Mouse (Mus musculus): Measurements from ENCODE around the gene Pds5b. TPM values are rescaled to one million over a fixed set of nuclear protein-coding genes. Genes with fewer than 3 reads are reported as not detected.
A peak's percentile ranks its signal among the peaks of the same experiment; 100 is the strongest.
"Not testable (repeated sequence)": the region's sequence is repeated elsewhere in the genome, so short reads cannot be mapped to it uniquely, and the experiment has no call there.

Gene Pds5b
- total and polyA plus RNA-seq, 2 experiments from 2014 or later = 17.2 to 50.0 TPM

- TF ChIP-seq CTCF (IDR thresholded peaks at IDR 0.05; ENCODE audit: low read depth) = no peak
- Histone ChIP-seq H3K4me2 (ENCODE audit: low read depth) (no peak overlapping the region), H3K27me3 (ENCODE audit: insufficient read depth, low read length) (no peaks in the 10 kb centered on the region), H3K9ac (no peak overlapping the region), H3K36me3 (ENCODE audit: insufficient read depth) (no peaks in the 10 kb centered on the region), H3K4me1 (ENCODE audit: insufficient read depth) (no peaks in the 10 kb centered on the region), H3K27ac (ENCODE audit: low read depth, low read length) (no peak overlapping the region), H3K4me3 (ENCODE audit: low read depth, low read length) (no peak overlapping the region), H3K9me3 (ENCODE audit: low read length) (peaks cover 6% of the 10 kb centered on the region; the same call in 1 of the 2 replicates)
- WGBS = 46% methylated on average over 11 of the region's 11 CpGs
- peak; percentile 81 for ATAC-seq
- DNase-seq = no peak
These were observed 166.4 kb downstream of the Pds5b start for GRCm38 (mm10) chr5:150839688-150840541.

DNA sequence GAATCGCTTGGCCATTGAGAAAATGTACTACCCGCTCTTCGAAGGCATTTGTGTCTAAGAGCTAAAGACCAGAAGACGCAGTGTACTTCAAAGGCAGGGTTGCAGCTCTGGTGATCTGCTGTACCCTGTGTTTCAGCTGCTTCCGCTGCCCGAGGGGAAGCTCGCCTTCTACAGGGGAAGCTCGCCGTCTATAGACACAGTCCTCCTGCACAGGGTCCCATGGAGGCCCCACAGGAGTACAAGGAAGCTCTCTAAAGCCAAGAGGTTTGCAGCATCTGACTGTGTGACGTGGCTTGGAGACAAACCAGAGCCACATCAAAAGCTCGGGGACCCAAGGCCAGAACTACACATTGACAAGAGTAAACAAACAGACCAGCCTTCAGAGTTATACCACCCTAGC, 167.1 kb downstream of the Pds5b start:
- DNase-seq (no peak), ATAC-seq (no peak)
- H3K27ac ChIP-seq (ENCODE audit: low read depth, low read length) = no peak overlapping the region
- no peak overlapping the region for H3K9ac ChIP-seq
- no peaks in the 10 kb centered on the region for H3K36me3 ChIP-seq (ENCODE audit: insufficient read depth)
- no peak overlapping the region for H3K4me3 ChIP-seq (ENCODE audit: low read depth, low read length)
- H3K4me1 ChIP-seq (ENCODE audit: insufficient read depth) = no peaks in the 10 kb centered on the region
- H3K4me2 ChIP-seq (ENCODE audit: low read depth) = no peak overlapping the region
- no peak for TF ChIP-seq CTCF (IDR thresholded peaks at IDR 0.05; ENCODE audit: low read depth)
- 75% methylated on average over 11 of the region's 11 CpGs for WGBS
- no peaks in the 10 kb centered on the region for H3K27me3 ChIP-seq (ENCODE audit: insufficient read depth, low read length)
- peaks cover 6% of the 10 kb centered on the region; the same call in 1 of the 2 replicates for H3K9me3 ChIP-seq (ENCODE audit: low read length)

- no peak for ATAC-seq
These were observed 172.4 kb downstream of the Pds5b start for GRCm38 (mm10) chr5:150845961-150846360.

DNA sequence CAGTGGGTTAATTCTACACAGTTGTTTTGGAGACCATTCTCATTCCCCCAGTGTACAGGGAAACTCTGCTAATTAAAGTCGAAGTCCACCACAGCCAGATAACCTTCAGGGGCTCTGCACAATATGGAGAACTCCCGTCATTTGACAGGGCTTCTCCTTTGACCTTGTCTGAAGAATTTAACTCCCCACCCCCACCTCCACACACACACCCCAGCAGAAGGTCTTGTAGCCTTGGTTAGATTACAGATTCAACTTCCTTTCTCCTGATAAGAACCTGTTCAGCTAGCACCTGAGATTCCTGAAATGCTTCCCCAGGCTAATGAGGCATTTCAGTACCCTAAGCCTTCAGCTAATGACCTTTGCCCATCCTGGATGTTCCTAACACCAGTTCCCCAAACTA, 177.3 kb downstream of the Pds5b start:
- H3K9me3 ChIP-seq (ENCODE audit: low read length) = no peaks in the 10 kb centered on the region
- ATAC-seq = no peak

More at GRCm38 (mm10) chr5:150845961-150846360, 172.4 kb downstream of the Pds5b start:
- no peaks in the 10 kb centered on the region for H3K36me3 ChIP-seq (ENCODE audit: insufficient read depth)
- H3K9ac ChIP-seq = no peak overlapping the region
- WGBS = 84% methylated on average over 6 of the region's 6 CpGs
- H3K27me3 ChIP-seq (ENCODE audit: insufficient read depth, low read length) = no peaks in the 10 kb centered on the region
- H3K9me3 ChIP-seq (ENCODE audit: low read length) = no peaks in the 10 kb centered on the region
- no peak overlapping the region for H3K4me3 ChIP-seq (ENCODE audit: low read depth, low read length)
- no peak for DNase-seq
- H3K27ac ChIP-seq (ENCODE audit: low read depth, low read length) = no peak overlapping the region
- H3K4me2 ChIP-seq (ENCODE audit: low read depth) = no peak overlapping the region
- H3K4me1 ChIP-seq (ENCODE audit: insufficient read depth) = no peaks in the 10 kb centered on the region
- no peak for TF ChIP-seq CTCF (IDR thresholded peaks at IDR 0.05; ENCODE audit: low read depth)

DNA sequence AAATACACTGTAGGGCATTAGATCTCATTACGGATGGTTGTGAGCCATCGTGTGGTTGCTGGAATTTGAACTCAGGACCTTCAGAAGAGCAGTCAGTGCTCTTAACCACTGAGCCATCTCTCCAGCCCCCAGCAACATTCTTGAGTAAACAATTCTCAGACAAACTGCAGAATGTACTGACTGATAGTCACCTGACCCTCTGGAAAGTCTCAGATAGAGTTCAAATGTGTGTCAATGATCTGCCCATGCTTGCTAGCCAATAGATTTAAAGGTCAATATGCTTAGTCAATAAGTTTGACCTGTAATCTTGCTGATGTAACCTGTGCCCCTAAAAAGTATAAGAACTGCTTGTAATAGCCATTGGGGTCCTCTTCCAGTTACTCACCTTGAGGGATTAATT, 178.6 kb downstream of the Pds5b start:
- WGBS = 84% methylated on average over 2 of the region's 2 CpGs
- H3K9me3 ChIP-seq (ENCODE audit: low read length); H3K4me3 ChIP-seq (ENCODE audit: low read depth, low read length): not testable (repeated sequence)

More for the DNA sequence above, 177.3 kb downstream of the Pds5b start:
- Histone ChIP-seq H3K9ac (no peak overlapping the region), H3K36me3 (ENCODE audit: insufficient read depth) (no peaks in the 10 kb centered on the region), H3K27me3 (ENCODE audit: insufficient read depth, low read length) (no peaks in the 10 kb centered on the region), H3K4me1 (ENCODE audit: insufficient read depth) (no peaks in the 10 kb centered on the region), H3K4me2 (ENCODE audit: low read depth) (no peak overlapping the region), H3K27ac (ENCODE audit: low read depth, low read length) (no peak overlapping the region), H3K4me3 (ENCODE audit: low read depth, low read length) (no peak overlapping the region)
- WGBS = 69% methylated on average over 2 of the region's 2 CpGs
- no peak for DNase-seq
- TF ChIP-seq CTCF (IDR thresholded peaks at IDR 0.05; ENCODE audit: low read depth) = no peak

GRCm38 (mm10) chr5:150854506-150854905, 181.0 kb downstream of the Pds5b start:
- H3K9ac ChIP-seq = no peak overlapping the region
- H3K27me3 ChIP-seq (ENCODE audit: insufficient read depth, low read length) = no peaks in the 10 kb centered on the region
- DNase-seq (no peak), ATAC-seq (no peak)
- H3K27ac ChIP-seq (ENCODE audit: low read depth, low read length) = no peak overlapping the region
- no peaks in the 10 kb centered on the region for H3K4me1 ChIP-seq (ENCODE audit: insufficient read depth)
- H3K36me3 ChIP-seq (ENCODE audit: insufficient read depth) = no peaks in the 10 kb centered on the region
- no peak for TF ChIP-seq CTCF (IDR thresholded peaks at IDR 0.05; ENCODE audit: low read depth)
- H3K4me2 ChIP-seq (ENCODE audit: low read depth) = no peak overlapping the region
- no peaks in the 10 kb centered on the region for H3K9me3 ChIP-seq (ENCODE audit: low read length)
- WGBS = 32% methylated on average over 1 of the region's 1 CpGs
- no peak overlapping the region for H3K4me3 ChIP-seq (ENCODE audit: low read depth, low read length)

More for the DNA sequence above, 178.6 kb downstream of the Pds5b start:
- not testable (repeated sequence) for H3K36me3 ChIP-seq (ENCODE audit: insufficient read depth); H3K27me3 ChIP-seq (ENCODE audit: insufficient read depth, low read length); H3K9ac ChIP-seq; ATAC-seq; H3K27ac ChIP-seq (ENCODE audit: low read depth, low read length); DNase-seq; H3K4me1 ChIP-seq (ENCODE audit: insufficient read depth); H3K4me2 ChIP-seq (ENCODE audit: low read depth)

DNA sequence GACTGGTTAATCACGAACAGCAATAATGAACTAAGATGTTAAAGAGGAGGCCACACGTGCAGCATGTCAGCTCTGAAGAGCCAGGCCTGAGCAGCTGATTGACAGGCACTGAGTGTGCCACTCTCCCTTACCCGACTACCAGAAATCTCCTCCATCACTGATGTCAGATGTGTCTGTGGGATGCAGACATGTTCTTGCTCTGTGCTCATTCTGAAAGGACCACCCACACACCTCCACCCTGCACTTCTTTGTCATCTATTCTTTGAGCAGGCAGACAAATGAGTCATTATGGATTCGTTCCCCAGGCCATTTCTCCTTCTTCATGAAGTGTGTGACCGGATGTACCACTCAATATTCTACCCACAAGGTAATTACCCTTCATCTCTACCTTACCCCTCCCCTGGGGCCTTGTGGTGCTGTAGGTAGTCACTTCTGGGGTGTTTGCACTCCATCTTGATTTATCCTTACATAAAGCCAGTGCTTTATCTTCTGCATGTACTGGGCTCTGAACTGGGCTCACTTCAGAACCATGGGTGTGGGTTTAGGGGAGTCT, 186.2 kb downstream of the Pds5b start:
- Histone ChIP-seq H3K4me1 (ENCODE audit: insufficient read depth) (no peaks in the 10 kb centered on the region), H3K4me3 (ENCODE audit: low read depth, low read length) (no peak overlapping the region), H3K9me3 (ENCODE audit: low read length) (no peaks in the 10 kb centered on the region), H3K4me2 (ENCODE audit: low read depth) (no peak overlapping the region), H3K9ac (no peak overlapping the region), H3K27me3 (ENCODE audit: insufficient read depth, low read length) (no peaks in the 10 kb centered on the region), H3K27ac (ENCODE audit: low read depth, low read length) (no peak overlapping the region), H3K36me3 (ENCODE audit: insufficient read depth) (no peaks in the 10 kb centered on the region)
- ATAC-seq = no peak
- DNase-seq = no peak
- no peak for TF ChIP-seq CTCF (IDR thresholded peaks at IDR 0.05; ENCODE audit: low read depth)
- WGBS = 40% methylated on average over 5 of the region's 5 CpGs

Other genes with a start within 250 kb of the Pds5b start
- 0.43 TPM in 1 of 2 replicates, not detected in the other for gene Zar1l, start 155.6 kb upstream of the Pds5b start, total RNA-seq (2014; rRNA removed)
- gene Zar1l, start 155.6 kb upstream of the Pds5b start, polyA plus RNA-seq (2015; fragmentation: Nextera tagmentation; extraction: Ambion mirVana) = not detected in 2 replicates
- gene Brca2, start 151.1 kb upstream of the Pds5b start, total RNA-seq (2014; rRNA removed) = 9.8 and 12.2 TPM in 2 replicates
- gene Brca2, start 151.1 kb upstream of the Pds5b start, polyA plus RNA-seq (2015; fragmentation: Nextera tagmentation; extraction: Ambion mirVana) = 5.2 and 9.7 TPM in 2 replicates
- 15.9 and 27.4 TPM in 2 replicates for gene N4bp2l1, start 76.6 kb upstream of the Pds5b start, total RNA-seq (2014; rRNA removed)
- 19.5 and 28.0 TPM in 2 replicates for gene N4bp2l1, start 76.6 kb upstream of the Pds5b start, polyA plus RNA-seq (2015; fragmentation: Nextera tagmentation; extraction: Ambion mirVana)
- gene N4bp2l2, start 7.6 kb upstream of the Pds5b start, total RNA-seq (2014; rRNA removed) = 93.1 and 101 TPM in 2 replicates
- gene N4bp2l2, start 7.6 kb upstream of the Pds5b start, polyA plus RNA-seq (2015; fragmentation: Nextera tagmentation; extraction: Ambion mirVana) = 21.5 and 26.5 TPM in 2 replicates